Mouse (Mus musculus): ENCODE data around the gene Myh2. TPM values are rescaled to one million over a fixed set of nuclear protein-coding genes. Genes with fewer than 3 reads are reported as not detected.

The Myh2 gene
- total RNA-seq, 1 experiment: not detected

DNA sequence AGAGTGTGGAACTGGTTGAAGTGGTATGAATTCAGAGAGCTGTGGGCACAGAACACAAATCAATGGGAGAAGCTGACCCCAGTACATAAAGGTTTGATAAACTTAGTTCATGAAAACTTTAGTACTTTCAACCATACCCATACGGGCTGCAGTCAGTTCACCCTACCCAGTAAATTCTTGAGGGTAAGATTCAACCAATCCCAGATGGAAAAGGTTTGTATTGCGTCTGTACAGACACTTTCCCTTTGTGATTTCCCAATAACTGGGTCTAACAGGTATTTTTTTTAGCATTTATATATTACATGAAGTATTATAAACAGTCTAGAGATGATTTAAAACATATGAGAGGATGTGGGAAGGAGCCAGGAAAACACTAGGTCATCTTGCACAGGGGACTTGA lies 15.2 kb upstream of the Myh2 start:
- Histone ChIP-seq H3K4me3 (ENCODE audit: insufficient read depth in 1 of 2, low read depth in 1 of 2, low read length in 2 of 2, poor library complexity in 1 of 2, severe bottlenecking in 1 of 2) (no peak overlapping the region), H3K36me3 (ENCODE audit: control insufficient read depth, insufficient read depth, low read length, poor library complexity, severe bottlenecking) (no peaks in the 10 kb centered on the region), H3K9ac (ENCODE audit: insufficient read depth, low read depth, low read length, poor library complexity, severe bottlenecking) (no peak overlapping the region), H3K9me3 (ENCODE audit: control insufficient read depth, insufficient read depth, low read depth, low read length) (no peaks in the 10 kb centered on the region), H3K4me1 (ENCODE audit: control insufficient read depth in 2 of 2, insufficient read depth in 2 of 2, low read length in 2 of 2, poor library complexity in 1 of 2) (no peaks in the 10 kb centered on the region), H3K27ac (ENCODE audit: insufficient read depth, low read depth, low read length, poor library complexity, severe bottlenecking) (no peak overlapping the region)
- in situ Hi-C loops (cut with MboI; ENCODE audit: low sequenced_read_pairs in 2 of 2, unreplicated experiment in 2 of 2): no loop called here
- no peak for DNase-seq (ENCODE audit: low read depth, low spot score)
- TF ChIP-seq CHD2 (IDR thresholded peaks at IDR 0.05; ENCODE audit: low read depth, low read length) (no peak), HCFC1 (IDR thresholded peaks at IDR 0.05; ENCODE audit: borderline replicate concordance, insufficient read depth, low read length) (no peak)

DNA sequence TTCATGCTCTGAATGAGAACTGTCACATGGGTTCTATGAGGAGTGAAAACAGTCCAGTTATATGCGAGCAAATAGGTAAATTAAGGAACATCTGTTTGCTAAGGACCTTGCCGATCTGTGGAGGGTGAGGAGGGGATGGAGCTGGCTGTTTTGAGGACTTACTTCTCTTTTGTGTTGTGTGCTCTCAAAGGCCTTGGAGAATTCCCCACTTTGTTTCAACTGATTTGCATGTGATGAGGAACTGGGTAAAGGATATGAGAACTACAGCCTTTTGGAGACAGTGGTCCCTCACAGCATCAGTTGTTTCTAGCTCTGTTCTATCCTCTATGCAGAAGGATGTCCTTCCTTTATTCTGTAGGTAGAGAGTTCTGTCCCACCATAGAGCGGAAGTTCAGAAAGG lies 10.7 kb upstream of the Myh2 start:
- TF ChIP-seq ZNF384 (IDR thresholded peaks at IDR 0.05; ENCODE audit: low read depth, low read length) (no peak), HCFC1 (IDR thresholded peaks at IDR 0.05; ENCODE audit: borderline replicate concordance, insufficient read depth, low read length) (no peak), MAFK (IDR thresholded peaks at IDR 0.05; ENCODE audit: insufficient read depth, low read depth, low read length) (no peak)
- H3K27ac ChIP-seq (ENCODE audit: insufficient read depth, low read depth, low read length, poor library complexity, severe bottlenecking): no peak overlapping the region
- no peak for DNase-seq (ENCODE audit: low read depth, low spot score)
- in situ Hi-C loops (cut with MboI; ENCODE audit: low sequenced_read_pairs in 2 of 2, unreplicated experiment in 2 of 2): no loop called here
- H3K9me3 ChIP-seq (ENCODE audit: control insufficient read depth, insufficient read depth, low read depth, low read length): no peaks in the 10 kb centered on the region
- H3K4me1 ChIP-seq (ENCODE audit: control insufficient read depth in 2 of 2, insufficient read depth in 2 of 2, low read length in 2 of 2, poor library complexity in 1 of 2): no peaks in the 10 kb centered on the region
- H3K36me3 ChIP-seq (ENCODE audit: control insufficient read depth, insufficient read depth, low read length, poor library complexity, severe bottlenecking): no peaks in the 10 kb centered on the region
- H3K9ac ChIP-seq (ENCODE audit: insufficient read depth, low read depth, low read length, poor library complexity, severe bottlenecking): no peak overlapping the region
- H3K4me3 ChIP-seq (ENCODE audit: insufficient read depth in 1 of 2, low read depth in 1 of 2, low read length in 2 of 2, poor library complexity in 1 of 2, severe bottlenecking in 1 of 2): no peak overlapping the region

DNA sequence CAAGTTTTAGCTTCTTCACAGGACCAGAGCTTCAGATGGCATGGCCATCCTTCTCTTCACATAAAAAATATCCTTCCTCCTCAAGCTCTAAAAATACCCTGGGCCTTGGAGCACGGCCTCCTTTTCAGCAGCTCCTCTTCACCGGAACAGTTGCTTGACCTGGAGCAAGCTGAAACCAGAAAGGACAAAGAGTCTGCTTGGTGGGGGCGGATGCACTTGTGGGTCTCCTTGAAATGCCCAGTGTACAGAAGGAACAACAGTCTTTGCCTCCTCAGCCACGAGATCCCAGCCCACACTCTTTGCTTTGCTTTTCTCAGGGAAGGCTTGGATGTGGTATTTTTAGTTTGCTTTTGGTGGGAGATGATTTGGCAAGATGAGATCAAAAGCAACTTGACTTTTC lies 7.1 kb upstream of the Myh2 start:
- no peak overlapping the region for H3K9ac ChIP-seq (ENCODE audit: insufficient read depth, low read depth, low read length, poor library complexity, severe bottlenecking)
- no peak overlapping the region for H3K27ac ChIP-seq (ENCODE audit: insufficient read depth, low read depth, low read length, poor library complexity, severe bottlenecking)
- H3K9me3 ChIP-seq (ENCODE audit: control insufficient read depth, insufficient read depth, low read depth, low read length): no peaks in the 10 kb centered on the region
- TF ChIP-seq MAFK (IDR thresholded peaks at IDR 0.05; ENCODE audit: insufficient read depth, low read depth, low read length): no peak
- no peak for TF ChIP-seq CHD2 (IDR thresholded peaks at IDR 0.05; ENCODE audit: low read depth, low read length)
- no peak for TF ChIP-seq HCFC1 (IDR thresholded peaks at IDR 0.05; ENCODE audit: borderline replicate concordance, insufficient read depth, low read length)
- TF ChIP-seq ZC3H11A (IDR thresholded peaks at IDR 0.05; ENCODE audit: borderline replicate concordance, low read depth, low read length): no peak
- no peak for TF ChIP-seq ZNF384 (IDR thresholded peaks at IDR 0.05; ENCODE audit: low read depth, low read length)
- H3K4me1 ChIP-seq (ENCODE audit: control insufficient read depth in 2 of 2, insufficient read depth in 2 of 2, low read length in 2 of 2, poor library complexity in 1 of 2): no peaks in the 10 kb centered on the region
- in situ Hi-C loops (cut with MboI; ENCODE audit: low sequenced_read_pairs in 2 of 2, unreplicated experiment in 2 of 2): no loop called here
- no peak overlapping the region for H3K4me3 ChIP-seq (ENCODE audit: insufficient read depth in 1 of 2, low read depth in 1 of 2, low read length in 2 of 2, poor library complexity in 1 of 2, severe bottlenecking in 1 of 2)
- DNase-seq (ENCODE audit: low read depth, low spot score): no peak
- H3K36me3 ChIP-seq (ENCODE audit: control insufficient read depth, insufficient read depth, low read length, poor library complexity, severe bottlenecking): no peaks in the 10 kb centered on the region

DNA sequence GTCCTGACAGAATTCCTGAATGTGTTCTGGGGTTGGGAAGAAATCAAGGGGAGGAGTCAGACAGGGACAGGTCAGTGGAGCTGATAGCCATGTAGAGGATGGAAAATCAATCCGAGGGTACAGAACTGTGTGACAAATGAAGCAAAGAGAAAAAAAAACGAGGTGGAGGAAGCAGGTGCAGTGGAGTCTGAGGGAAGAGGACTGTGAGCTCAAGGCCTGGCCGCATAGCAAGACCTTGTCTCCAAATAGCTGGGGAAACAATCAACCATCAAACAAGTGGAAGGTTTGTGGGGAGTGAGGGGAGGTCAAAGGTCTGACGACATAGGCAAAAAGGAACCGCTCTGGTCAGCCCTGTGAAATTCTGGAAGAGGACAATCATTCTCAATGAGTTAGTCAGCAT lies 6.0 kb upstream of the Myh2 start:
- Histone ChIP-seq H3K36me3 (ENCODE audit: control insufficient read depth, insufficient read depth, low read length, poor library complexity, severe bottlenecking) (no peaks in the 10 kb centered on the region), H3K9ac (ENCODE audit: insufficient read depth, low read depth, low read length, poor library complexity, severe bottlenecking) (no peak overlapping the region), H3K4me3 (ENCODE audit: insufficient read depth in 1 of 2, low read depth in 1 of 2, low read length in 2 of 2, poor library complexity in 1 of 2, severe bottlenecking in 1 of 2) (no peak overlapping the region), H3K9me3 (ENCODE audit: control insufficient read depth, insufficient read depth, low read depth, low read length) (no peaks in the 10 kb centered on the region), H3K27ac (ENCODE audit: insufficient read depth, low read depth, low read length, poor library complexity, severe bottlenecking) (no peak overlapping the region), H3K4me1 (ENCODE audit: control insufficient read depth in 2 of 2, insufficient read depth in 2 of 2, low read length in 2 of 2, poor library complexity in 1 of 2) (no peaks in the 10 kb centered on the region)
- TF ChIP-seq HCFC1 (IDR thresholded peaks at IDR 0.05; ENCODE audit: borderline replicate concordance, insufficient read depth, low read length) (no peak), ZC3H11A (IDR thresholded peaks at IDR 0.05; ENCODE audit: borderline replicate concordance, low read depth, low read length) (no peak), MAFK (IDR thresholded peaks at IDR 0.05; ENCODE audit: insufficient read depth, low read depth, low read length) (no peak), CHD2 (IDR thresholded peaks at IDR 0.05; ENCODE audit: low read depth, low read length) (no peak)
- DNase-seq (ENCODE audit: low read depth, low spot score): no peak
- in situ Hi-C loops (cut with MboI; ENCODE audit: low sequenced_read_pairs in 2 of 2, unreplicated experiment in 2 of 2): no loop called here

DNA sequence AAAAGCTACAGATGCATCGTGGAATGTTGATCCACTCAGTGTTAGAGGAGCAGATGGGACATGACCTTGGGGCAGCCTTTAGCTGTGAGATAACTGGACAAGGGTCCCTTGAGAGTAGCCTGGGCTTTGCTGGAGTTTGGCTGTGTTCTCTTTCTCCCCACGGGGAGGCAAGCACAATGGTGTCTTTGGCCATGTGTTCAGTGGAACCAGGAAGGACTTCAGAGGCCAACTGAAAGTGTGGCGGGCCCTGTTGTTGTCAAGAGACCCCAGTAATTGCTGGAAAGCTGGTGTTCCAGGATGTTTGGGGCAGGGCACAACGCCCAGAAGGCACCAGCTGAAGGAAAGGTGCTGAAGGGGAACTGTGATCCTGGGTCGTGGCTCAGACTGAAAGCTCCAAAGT lies 1.5 kb upstream of the Myh2 start:
- Histone ChIP-seq H3K36me3 (ENCODE audit: control insufficient read depth, insufficient read depth, low read length, poor library complexity, severe bottlenecking) (no peaks in the 10 kb centered on the region), H3K9me3 (ENCODE audit: control insufficient read depth, insufficient read depth, low read depth, low read length) (no peaks in the 10 kb centered on the region), H3K27ac (ENCODE audit: insufficient read depth, low read depth, low read length, poor library complexity, severe bottlenecking) (no peak overlapping the region), H3K9ac (ENCODE audit: insufficient read depth, low read depth, low read length, poor library complexity, severe bottlenecking) (no peak overlapping the region), H3K4me3 (ENCODE audit: insufficient read depth in 1 of 2, low read depth in 1 of 2, low read length in 2 of 2, poor library complexity in 1 of 2, severe bottlenecking in 1 of 2) (no peak overlapping the region), H3K4me1 (ENCODE audit: control insufficient read depth in 2 of 2, insufficient read depth in 2 of 2, low read length in 2 of 2, poor library complexity in 1 of 2) (no peaks in the 10 kb centered on the region)
- in situ Hi-C loops (cut with MboI; ENCODE audit: low sequenced_read_pairs in 2 of 2, unreplicated experiment in 2 of 2): no loop called here
- no peak for DNase-seq (ENCODE audit: low read depth, low spot score)
- no peak for TF ChIP-seq CHD2 (IDR thresholded peaks at IDR 0.05; ENCODE audit: low read depth, low read length)
- no peak for TF ChIP-seq MAFK (IDR thresholded peaks at IDR 0.05; ENCODE audit: insufficient read depth, low read depth, low read length)
